Mouse (Mus musculus): Measurements from ENCODE around the gene Foxred1. TPM values are rescaled to one million over a fixed set of nuclear protein-coding genes. Genes with fewer than 3 reads are reported as not detected.

Foxred1 gene
- total RNA-seq, 2 experiments from 2014 or later: 84.7 to 85.2 TPM

Other genes starting within 250 kb of the Foxred1 start
- 10 to 100 TPM; 34.4 to 38.0 TPM for gene St3gal4, start 91.8 kb downstream of the Foxred1 start, total RNA-seq (2021)
- gene Dcps, start 35.0 kb downstream of the Foxred1 start, total RNA-seq (2021): 10 to 100 TPM; 29.7 to 30.5 TPM
- 10 to 100 TPM; 93.2 to 95.3 TPM for gene Srpr, start 10.9 kb downstream of the Foxred1 start, total RNA-seq (2021)
- 1 to 10 TPM; 7.7 TPM for gene Tirap, start 10.8 kb downstream of the Foxred1 start, total RNA-seq (2021)
- 10 to 100 TPM; 16.6 to 18.0 TPM for gene Fam118b, start 56.8 kb upstream of the Foxred1 start, total RNA-seq (2021)
- 1 to 10 TPM; 9.6 to 9.9 TPM for gene Rpusd4, start 56.8 kb upstream of the Foxred1 start, total RNA-seq (2021)
- 10 to 100 TPM; 30.0 to 33.3 TPM for gene Cdon, start 210.1 kb upstream of the Foxred1 start, total RNA-seq (2021)

Measured in heart, postnatal 4 days (tissue).